Mouse (Mus musculus) heart, adult 9 months (tissue): ENCODE results near the gene Dpyd.
A peak's percentile ranks its signal among the peaks of the same experiment; 100 is the strongest.

ENCODE experiments used
- DNase-seq, 2 experiments: peaks; one replicate each; pipeline ENCODE4 v3.0.0; 2022; ENCODE audit warnings: low spot score in 2 of 2

The Dpyd gene

GRCm38 (mm10) chr3:118561554-118562310 lies at the start of gene Dpyd:
Gene Dpyd (plus strand): TSS chr3:118562129.
- DNase-seq = peak; percentile 31 to 52

DNA sequence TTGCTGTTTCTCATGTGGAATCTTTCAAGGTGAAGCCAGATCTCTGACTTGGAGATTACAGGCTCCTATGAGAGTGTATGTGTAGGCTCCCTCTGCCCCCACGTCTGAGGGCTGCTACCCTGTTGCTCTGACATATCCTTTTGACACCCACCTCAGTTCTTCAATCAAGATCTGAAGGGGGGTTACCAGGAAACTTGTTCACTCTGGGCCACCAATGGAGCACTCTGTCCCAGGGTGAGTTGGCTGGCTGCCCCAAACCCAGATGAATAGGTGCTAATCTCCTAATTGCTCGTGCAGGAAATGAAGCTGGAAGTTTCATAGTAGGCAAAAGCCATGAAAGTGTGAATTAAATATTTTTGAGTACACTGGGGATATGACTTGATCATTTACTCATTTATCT lies 24.3 kb upstream of the Dpyd start:
- DNase-seq = no peak

DNA sequence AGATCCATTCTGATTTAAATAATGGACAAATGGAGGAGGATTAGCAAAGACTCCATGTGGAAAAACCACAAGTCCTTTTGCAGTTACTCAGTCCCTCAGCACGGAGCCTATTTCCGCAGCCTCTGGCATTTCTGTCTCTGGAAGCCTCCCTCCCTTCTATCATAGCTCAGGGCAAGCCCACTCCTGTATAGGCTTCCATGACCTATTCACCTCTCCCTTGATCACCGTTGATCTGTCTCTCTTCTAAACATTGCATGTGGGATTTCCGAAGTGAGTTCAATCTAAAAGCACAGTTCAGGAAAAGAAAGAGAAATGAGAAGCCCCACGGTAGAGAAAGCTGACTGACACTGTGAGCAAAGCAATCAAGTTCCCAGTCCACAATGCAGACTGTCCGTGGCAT lies 20.2 kb upstream of the Dpyd start:
- DNase-seq = no peak

- no peak for DNase-seq
Measured at GRCm38 (mm10) chr3:118547551-118548210, 14.2 kb upstream of the Dpyd start.

GRCm38 (mm10) chr3:118557605-118558004 lies 4.3 kb upstream of the Dpyd start:
- DNase-seq = no peak

DNA sequence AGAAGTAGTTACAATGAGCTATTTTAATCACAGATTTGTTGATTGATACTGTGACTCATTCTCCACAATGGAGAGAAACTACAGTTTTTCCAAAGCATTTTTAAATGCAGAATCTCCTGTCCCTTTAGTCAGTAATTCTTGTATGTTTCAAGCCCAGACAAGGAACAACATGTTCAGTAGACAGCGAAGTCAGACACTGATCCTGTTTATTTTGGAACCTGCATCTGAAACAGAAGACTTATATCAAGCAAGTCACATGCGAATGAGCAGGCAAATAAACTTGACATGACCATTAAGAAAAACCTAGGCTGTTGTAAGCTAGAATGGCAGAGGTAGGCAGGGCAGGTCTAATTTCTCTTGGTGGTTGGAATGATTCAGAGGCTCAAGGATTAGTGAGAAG lies 2.0 kb upstream of the Dpyd start:
- no peak for DNase-seq

- DNase-seq = peak in 1 of 2 experiments; percentile 6
Measured at GRCm38 (mm10) chr3:118562311-118562671, 362 bp downstream of the Dpyd start.

DNA sequence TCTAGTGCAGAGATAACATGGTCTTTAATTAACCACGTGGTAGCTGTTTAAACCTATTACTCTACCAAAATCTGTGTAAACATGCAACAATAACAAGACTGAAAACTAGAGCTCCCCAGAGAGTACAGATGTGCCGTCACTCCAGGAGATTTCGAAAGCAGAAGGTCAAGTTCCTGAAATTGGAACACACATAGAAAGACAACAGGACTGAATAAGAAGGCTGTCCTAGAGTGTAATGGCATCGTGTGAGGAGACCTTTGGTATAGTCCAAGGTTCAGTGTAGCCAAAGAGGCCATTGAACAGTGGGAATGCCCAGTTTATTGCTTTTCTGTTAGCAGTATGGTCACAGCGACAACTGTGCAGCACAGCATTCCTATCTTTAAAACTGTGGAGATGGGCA lies 4.8 kb downstream of the Dpyd start:
- no peak for DNase-seq

DNA sequence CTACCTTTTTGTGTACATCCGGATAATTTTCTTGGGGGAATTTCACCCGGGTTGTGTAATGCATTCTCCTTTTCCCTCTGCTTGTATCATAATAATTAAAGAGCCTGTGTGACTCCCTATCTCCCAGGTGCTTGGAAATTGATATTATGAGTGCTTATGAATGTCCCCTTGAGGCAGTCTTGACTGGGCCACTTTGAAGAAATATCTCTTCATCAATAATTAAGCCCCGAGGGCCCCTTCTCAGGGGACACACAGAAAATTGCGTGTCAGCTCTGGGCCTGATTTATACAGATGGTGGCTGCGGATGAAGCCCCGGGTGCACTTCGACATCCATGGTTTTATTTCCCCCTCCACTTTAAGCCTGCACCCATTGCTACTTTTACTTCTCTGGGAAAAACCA lies 8.3 kb downstream of the Dpyd start:
- DNase-seq = no peak

DNA sequence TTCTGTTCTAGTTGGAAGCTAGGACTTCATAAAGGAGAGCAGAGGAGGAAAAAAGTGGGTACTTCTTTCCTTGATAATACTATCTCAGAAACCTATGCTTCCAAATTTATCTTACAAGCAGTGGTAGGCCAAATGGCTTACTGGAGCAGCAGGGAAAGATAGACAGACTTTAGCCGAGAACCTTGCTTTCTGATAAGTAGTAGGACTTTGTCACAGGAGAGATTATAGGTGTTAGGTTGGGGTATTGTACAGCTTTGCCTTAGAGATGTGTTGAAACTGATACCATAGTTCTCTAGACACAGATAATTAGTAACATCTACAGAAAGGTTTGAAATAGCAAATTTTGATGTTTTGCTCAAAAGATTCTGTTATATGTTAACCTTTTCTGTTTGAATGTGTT lies 28.6 kb downstream of the Dpyd start:
- DNase-seq = no peak

DNA sequence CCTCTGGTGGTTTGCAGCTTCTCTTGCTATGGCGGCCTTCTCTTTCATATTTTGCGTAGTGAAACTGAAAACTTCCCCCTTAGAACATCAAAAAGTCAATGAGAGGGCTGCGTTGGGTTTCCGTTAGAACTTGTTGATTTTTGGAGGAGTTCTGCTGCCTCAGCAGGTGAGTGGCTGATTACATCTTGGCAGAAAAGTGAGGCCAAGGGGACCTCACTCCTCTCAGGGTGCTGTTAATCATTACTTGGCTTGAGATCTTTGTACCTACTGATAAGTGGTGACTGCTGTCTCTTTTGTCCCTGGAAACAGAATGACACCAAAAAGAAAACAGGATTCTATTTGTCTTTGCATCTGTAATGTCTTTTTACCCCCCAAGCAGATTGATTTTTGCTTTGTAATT lies 32.9 kb downstream of the Dpyd start:
- DNase-seq = no peak

DNA sequence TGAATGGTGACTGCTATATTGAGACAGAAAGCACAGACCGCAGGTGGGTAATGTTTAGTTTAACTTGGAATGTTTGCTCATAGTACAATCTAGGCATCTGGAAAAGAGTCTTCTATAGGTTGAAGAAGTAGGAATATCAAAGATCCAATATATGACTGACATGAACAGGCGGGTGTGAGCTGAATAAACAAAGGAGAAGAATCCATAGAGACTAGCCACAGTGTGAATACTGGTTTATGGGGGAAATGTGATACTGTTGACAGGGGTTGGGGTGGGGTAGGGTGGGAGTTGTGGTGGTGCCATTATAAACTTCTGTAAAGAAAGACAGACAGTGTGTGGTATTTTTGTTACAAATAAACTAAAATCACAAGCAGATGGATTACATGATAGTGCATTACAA lies 33.8 kb downstream of the Dpyd start:
- no peak for DNase-seq

DNA sequence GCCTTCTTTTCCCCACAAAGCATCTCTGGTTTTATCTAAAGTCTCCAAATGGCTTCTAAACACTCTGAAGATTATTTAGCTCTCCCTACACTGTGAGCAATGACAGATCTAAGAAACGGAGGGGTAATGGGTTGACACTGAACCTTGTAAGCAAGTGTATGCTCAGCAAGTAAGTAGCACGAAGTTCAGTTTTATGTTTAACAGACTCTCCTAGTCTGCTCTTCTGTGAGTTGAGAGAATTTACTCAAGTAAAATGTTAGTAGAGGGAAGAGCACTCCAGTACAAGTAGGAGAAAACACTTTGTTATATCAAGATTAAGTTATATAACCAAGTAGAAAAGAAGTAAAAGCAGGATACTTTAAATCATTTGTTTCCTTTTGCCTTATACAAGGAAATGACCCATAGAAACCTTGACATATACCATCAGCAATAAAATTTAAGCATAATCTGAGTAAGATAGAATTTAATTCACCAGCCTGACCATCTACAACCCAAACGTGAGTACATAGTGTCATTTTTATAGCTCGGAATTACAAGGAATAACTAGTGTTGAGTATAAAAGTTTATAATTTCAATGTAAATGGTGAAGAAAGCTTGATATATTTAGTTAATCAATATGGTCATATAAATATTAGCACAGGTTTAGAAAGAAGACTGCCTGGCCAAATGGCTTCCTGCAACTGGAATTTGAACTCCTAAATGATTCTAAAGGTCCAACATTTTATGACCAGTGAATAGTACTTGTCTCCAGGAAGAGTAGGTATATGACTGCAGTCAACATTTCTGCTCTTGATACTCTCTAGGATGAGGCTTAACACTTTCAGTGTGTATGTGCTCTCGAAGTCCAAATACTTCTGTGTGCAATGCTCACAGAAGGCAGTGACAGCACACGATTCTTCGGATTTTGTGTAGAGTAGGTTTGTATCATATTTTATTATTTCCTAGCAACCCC lies 40.0 kb downstream of the Dpyd start:
- DNase-seq = no peak

DNA sequence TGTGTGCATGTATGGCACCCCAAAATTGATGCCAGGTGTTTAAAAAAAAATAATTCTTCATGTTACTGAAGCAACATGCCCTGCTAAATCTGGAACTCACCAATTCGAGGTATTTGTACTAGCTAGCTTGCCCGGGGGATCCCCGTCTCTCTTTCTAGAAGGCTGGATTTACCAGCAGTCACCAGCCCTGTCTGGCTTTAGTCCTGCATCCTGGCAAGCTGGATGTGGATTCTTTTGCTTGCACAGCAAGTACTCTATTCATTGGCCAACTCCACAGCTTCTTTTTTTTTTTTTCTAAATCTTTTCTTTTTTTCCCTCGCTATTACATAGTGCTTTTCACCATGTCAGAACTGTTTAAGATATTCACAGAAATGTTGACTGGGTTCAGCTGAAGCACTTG lies 46.8 kb downstream of the Dpyd start:
- DNase-seq = peak in 1 of 2 experiments; percentile 4

GRCm38 (mm10) chr3:118626455-118627375 lies 64.8 kb downstream of the Dpyd start:
- DNase-seq = no peak

- DNase-seq = no peak
Measured at GRCm38 (mm10) chr3:118629737-118630136, 67.8 kb downstream of the Dpyd start.

DNA sequence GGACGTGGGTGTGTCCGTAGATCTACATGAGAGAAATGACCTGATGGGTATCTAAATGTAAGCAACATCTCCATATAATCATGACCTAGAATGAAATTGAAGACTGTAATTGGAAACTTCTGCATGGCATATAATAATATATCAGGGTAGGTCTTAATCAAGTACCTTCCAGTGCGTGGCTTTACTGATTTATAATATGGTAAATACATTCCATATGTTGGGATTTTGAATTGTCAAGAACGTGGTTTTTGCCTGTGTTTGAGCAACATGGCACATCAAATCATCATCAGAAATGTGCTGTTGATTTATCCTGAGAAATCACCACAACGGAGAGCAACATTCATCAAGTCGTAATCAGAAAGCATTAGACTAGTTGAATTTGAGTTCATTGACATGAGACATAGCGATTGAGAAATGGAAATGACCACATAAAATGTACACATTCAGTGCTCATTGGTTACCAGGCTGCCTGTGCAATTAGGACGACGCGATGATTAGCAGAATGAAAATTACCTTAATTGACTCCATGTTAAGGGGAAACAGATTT lies 84.2 kb downstream of the Dpyd start:
- DNase-seq = no peak

- no peak for DNase-seq
Measured at GRCm38 (mm10) chr3:118663987-118664692, 102.2 kb downstream of the Dpyd start.

DNA sequence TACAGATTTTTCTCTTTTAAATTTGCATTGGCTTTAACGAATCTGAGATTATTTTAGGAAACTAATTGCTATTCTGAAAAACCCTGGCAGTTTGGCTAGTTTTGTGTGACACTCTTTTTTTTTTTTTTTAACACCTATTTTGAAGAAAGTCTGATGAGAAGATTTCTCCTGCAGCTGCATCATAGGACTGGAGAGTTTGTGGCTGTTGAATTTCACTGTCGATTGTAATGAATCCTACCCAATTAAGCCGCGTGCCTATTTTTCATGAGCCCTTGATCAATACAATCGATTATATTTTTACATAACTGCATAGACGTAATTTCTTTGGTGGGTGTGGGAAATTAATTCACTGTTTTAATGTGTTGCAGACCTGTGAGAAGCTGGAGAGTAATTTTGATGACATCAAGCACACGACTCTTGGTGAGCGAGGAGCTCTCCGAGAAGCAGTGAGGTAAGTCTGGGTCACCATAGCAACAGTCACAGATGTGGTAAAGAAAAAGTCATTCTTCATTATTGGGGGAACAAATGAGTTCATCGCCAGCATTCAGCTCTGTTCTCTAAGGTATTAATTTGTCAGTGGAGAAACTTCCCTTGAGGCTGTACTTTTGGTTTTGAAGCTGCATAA lies 112.3 kb downstream of the Dpyd start:
- DNase-seq = no peak

DNA sequence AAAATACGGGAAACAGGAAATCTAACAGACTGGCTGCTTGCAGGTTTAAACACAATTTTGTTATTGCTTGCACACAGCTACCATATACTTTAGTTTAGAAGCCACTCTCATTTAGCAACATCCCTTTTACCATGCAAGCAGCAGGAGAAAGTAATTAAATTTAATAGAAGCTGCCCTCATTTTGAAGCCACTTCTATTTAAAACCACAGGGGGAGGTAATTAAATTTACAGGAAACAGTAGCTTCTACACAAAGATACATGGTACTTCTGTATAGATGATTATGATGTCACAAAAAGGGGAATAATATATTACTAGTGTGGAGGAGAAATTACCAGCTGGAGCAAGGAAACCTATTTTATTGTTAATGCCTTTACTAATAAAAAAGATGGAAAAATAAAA lies 113.5 kb downstream of the Dpyd start:
- no peak for DNase-seq
